In genomic region chr13:37658519-37658918, GRCm38 (mm10) we compare ENCODE assay signal across 22 mouse cellular contexts.
DNase-seq lines count a peak whose midpoint lies in the region; ATAC-seq and TF ChIP-seq lines count a peak whose summit lies in the region.
"Had no signal": no experiment of that assay in that cellular context is flagged by ENCODE, and none has a peak within 500 bp of the region (broad histone marks: within the 10 kb centered on the region; RNA-seq: fewer than 3 reads in every experiment).

No protein-coding gene starts in this region.

- no peak overlapping the region for H3K27ac ChIP-seq in heart, postnatal 0 days (ENCODE audit: low read depth)
- H3K27ac ChIP-seq in embryonic facial prominence, embryonic 10.5 days (replicated peaks): no peak overlapping the region
- H3K27ac ChIP-seq: embryonic facial prominence, embryonic 15.5 days; forebrain, embryonic 15.5 days; hindbrain, embryonic 12.5 days; kidney, postnatal 0 days; left cerebral cortex, adult 2 months; midbrain, embryonic 13.5 days; neural tube, embryonic 12.5 days; stomach, embryonic 15.5 days had no signal

- H3K9me3 ChIP-seq in heart, postnatal 0 days (replicated peaks; ENCODE audit: control insufficient read depth, low read length): no peaks in the 10 kb centered on the region
- no peaks in the 10 kb centered on the region for H3K9me3 ChIP-seq in embryonic facial prominence, embryonic 10.5 days
- H3K9me3 ChIP-seq: embryonic facial prominence, embryonic 15.5 days; forebrain, embryonic 15.5 days; hindbrain, embryonic 12.5 days; liver, embryonic 15.5 days; midbrain, embryonic 13.5 days; neural tube, embryonic 12.5 days; stomach, embryonic 15.5 days had no signal

- no peaks in the 10 kb centered on the region for H3K27me3 ChIP-seq in heart, postnatal 0 days (ENCODE audit: control insufficient read depth, insufficient read depth, low read length)
- H3K27me3 ChIP-seq in embryonic facial prominence, embryonic 10.5 days (replicated peaks; ENCODE audit: low read depth, poor library complexity, severe bottlenecking): no peaks in the 10 kb centered on the region
- H3K27me3 ChIP-seq: embryonic facial prominence, embryonic 15.5 days; forebrain, embryonic 15.5 days; hindbrain, embryonic 12.5 days; liver, embryonic 15.5 days; midbrain, embryonic 13.5 days; neural tube, embryonic 12.5 days; stomach, embryonic 15.5 days had no signal

- 77% methylated on average over 6 of the region's 6 CpGs for WGBS in heart, postnatal 0 days
- WGBS in embryonic facial prominence, embryonic 10.5 days: 82% methylated on average over 6 of the region's 6 CpGs

- no peak for TF ChIP-seq EP300 in heart, postnatal 0 days (IDR thresholded peaks at IDR 0.05; ENCODE audit: low read depth)

- peak; percentile 4 for DNase-seq in heart, postnatal 0 days (ENCODE audit: low spot score)
- no peak for DNase-seq in heart, adult 11 months
- peak; percentile 33 for DNase-seq in thymus, postnatal 4 days
- DNase-seq in thymus, postnatal 10 days (ENCODE audit: low spot score in 2 of 2): no peak
- no peak for DNase-seq in embryonic facial prominence, embryonic 10.5 days (ENCODE audit: low spot score)
- no peak for DNase-seq in kidney, adult 8-10 months
- DNase-seq: cerebellum, adult 18-20 months; cerebellum, postnatal 14 days; embryo, embryonic 11 days; gastrocnemius, postnatal 10 days; kidney, adult 11 months; right cerebral cortex, postnatal 14 days had no signal

- H3K4me2 ChIP-seq in heart, postnatal 0 days (ENCODE audit: low read depth, low read length): no peak overlapping the region
- H3K4me2 ChIP-seq: embryonic facial prominence, embryonic 15.5 days; forebrain, embryonic 15.5 days; hindbrain, embryonic 12.5 days; liver, embryonic 15.5 days; midbrain, embryonic 13.5 days; neural tube, embryonic 12.5 days; stomach, embryonic 15.5 days had no signal

- H3K4me1 ChIP-seq in heart, postnatal 0 days (ENCODE audit: control insufficient read depth, insufficient read depth): peaks cover 6% of the 10 kb centered on the region; the same call in 1 of the 2 replicates
- no peaks in the 10 kb centered on the region for H3K4me1 ChIP-seq in embryonic facial prominence, embryonic 10.5 days
- H3K4me1 ChIP-seq: forebrain, embryonic 15.5 days; hindbrain, embryonic 12.5 days; liver, embryonic 15.5 days; midbrain, embryonic 13.5 days; neural tube, embryonic 12.5 days; stomach, embryonic 15.5 days had no signal

- TF ChIP-seq CTCF in heart, postnatal 0 days (IDR thresholded peaks at IDR 0.05; ENCODE audit: low read depth): no peak

- H3K9ac ChIP-seq in heart, postnatal 0 days (replicated peaks; ENCODE audit: low read depth, low read length): no peak overlapping the region
- H3K9ac ChIP-seq: embryonic facial prominence, embryonic 15.5 days; forebrain, embryonic 15.5 days; hindbrain, embryonic 12.5 days; liver, embryonic 15.5 days; midbrain, embryonic 13.5 days; neural tube, embryonic 12.5 days; stomach, embryonic 15.5 days had no signal

- ATAC-seq in heart, postnatal 0 days (ENCODE audit: insufficient read depth, low read depth): no peak
- 0 out of 2 replicates have a peak, but pooled peaks have one; percentile 8 for ATAC-seq in megakaryocyte progenitor cell, adult 5-6 weeks (replicated peaks; ENCODE audit: poor library complexity)
- ATAC-seq: forebrain, embryonic 15.5 days; midbrain, embryonic 13.5 days had no signal

- H3K4me3 ChIP-seq in heart, postnatal 0 days (ENCODE audit: low read depth, low read length): no peak overlapping the region
- H3K4me3 ChIP-seq in embryonic facial prominence, embryonic 10.5 days: no peak overlapping the region
- H3K4me3 ChIP-seq: embryonic facial prominence, embryonic 15.5 days; forebrain, embryonic 15.5 days; hindbrain, embryonic 12.5 days; left cerebral cortex, adult 2 months; liver, embryonic 15.5 days; midbrain, embryonic 13.5 days; neural tube, embryonic 12.5 days; stomach, embryonic 15.5 days had no signal

- H3K36me3 ChIP-seq in heart, postnatal 0 days (replicated peaks; ENCODE audit: control insufficient read depth, insufficient read depth, low read length): no peaks in the 10 kb centered on the region
- H3K36me3 ChIP-seq in embryonic facial prominence, embryonic 10.5 days (replicated peaks): no peaks in the 10 kb centered on the region
- H3K36me3 ChIP-seq: embryonic facial prominence, embryonic 15.5 days; forebrain, embryonic 15.5 days; hindbrain, embryonic 12.5 days; liver, embryonic 15.5 days; midbrain, embryonic 13.5 days; neural tube, embryonic 12.5 days; stomach, embryonic 15.5 days had no signal

Comparison
In these comparisons a context has a peak if more than half of its experiments do, and no peak if none do; other contexts are left out.
1. DNase-seq: peak in heart, postnatal 0 days (single experiment) and thymus, postnatal 4 days (single experiment); none in heart, adult 11 months (single experiment), thymus, postnatal 10 days (0 of 2), embryonic facial prominence, embryonic 10.5 days (single experiment) and kidney, adult 8-10 months (0 of 2).